Mouse (Mus musculus) embryonic fibroblast, embryonic 13.5 days (primary cell): ENCODE results near the gene Cep152. TPM values are rescaled to one million over a fixed set of nuclear protein-coding genes. Genes with fewer than 3 reads are reported as not detected.

ENCODE experiments used
- H3K27ac ChIP-seq: 2 replicates; pipeline ENCODE4 v1.5.1; 2012; ENCODE audit warnings: low read length, control low read depth, inconsistent platforms; ENCODE audit not compliant: insufficient read depth
- H3K4me1 ChIP-seq: 2 replicates; pipeline ENCODE4 v1.6.1; 2011; ENCODE audit warnings: low read length; ENCODE audit not compliant: control insufficient read depth, insufficient read depth
- H3K4me3 ChIP-seq: 2 replicates; pipeline ENCODE4 v1.5.1; 2011; ENCODE audit warnings: mild to moderate bottlenecking, control low read depth, low read length; ENCODE audit not compliant: insufficient read depth
- CTCF ChIP-seq: IDR thresholded peaks from 2 replicates; pipeline ENCODE4 v1.5.1; 2011; ENCODE audit warnings: mild to moderate bottlenecking, control low read depth, low read length, moderate library complexity, borderline replicate concordance; ENCODE audit not compliant: insufficient read depth
- POLR2A ChIP-seq: IDR thresholded peaks from 2 replicates; pipeline ENCODE4 v1.6.1; 2011; ENCODE audit warnings: low read depth, mild to moderate bottlenecking, control low read depth, low read length, moderate library complexity
- polyA plus RNA-seq: library from polyadenylated mRNA; stranded (reverse); fragments of >200 nt; gene quantifications from 2 replicates; pipeline ENCODE4 v1.2.4, GENCODE M21; 2011; ENCODE audit warnings: low read depth; ENCODE audit not compliant: missing spikeins, insufficient read length

The Cep152 gene
- polyA plus RNA-seq, 1 experiment = 4.3 TPM

- no peak for TF ChIP-seq POLR2A
- no peak for TF ChIP-seq CTCF
- H3K27ac ChIP-seq = no peak overlapping the region
- H3K4me1 ChIP-seq = peaks cover 6% of the 10 kb centered on the region; the same call in 1 of the 2 replicates
- H3K4me3 ChIP-seq = no peak overlapping the region
Observed at GRCm38 (mm10) chr2:125661156-125661555, 36.2 kb upstream of the Cep152 start.

GRCm38 (mm10) chr2:125660537-125661130, 35.7 kb upstream of the Cep152 start:
- Histone ChIP-seq H3K4me3 (no peak overlapping the region), H3K27ac (no peak overlapping the region), H3K4me1 (peaks cover 6% of the 10 kb centered on the region; the same call in 1 of the 2 replicates)
- TF ChIP-seq POLR2A (no peak), CTCF (no peak)

GRCm38 (mm10) chr2:125659823-125660536, 35.1 kb upstream of the Cep152 start:
- Histone ChIP-seq H3K4me3 (no peak overlapping the region), H3K4me1 (peaks cover under 1% of the 10 kb centered on the region; the same call in 1 of the 2 replicates), H3K27ac (no peak overlapping the region)
- no peak for TF ChIP-seq POLR2A
- TF ChIP-seq CTCF = peak; percentile 60; the same call in 1 of the 2 replicates

- H3K27ac ChIP-seq = no peak overlapping the region
- TF ChIP-seq CTCF = no peak
- TF ChIP-seq POLR2A = no peak
- no peak overlapping the region for H3K4me3 ChIP-seq
- no peaks in the 10 kb centered on the region for H3K4me1 ChIP-seq
Observed at GRCm38 (mm10) chr2:125655391-125655790, 30.5 kb upstream of the Cep152 start.

- TF ChIP-seq POLR2A (no peak), CTCF (no peak)
- Histone ChIP-seq H3K4me3 (no peak overlapping the region), H3K4me1 (no peaks in the 10 kb centered on the region), H3K27ac (no peak overlapping the region)
Observed at GRCm38 (mm10) chr2:125653286-125653685, 28.4 kb upstream of the Cep152 start.

GRCm38 (mm10) chr2:125651563-125651962, 26.6 kb upstream of the Cep152 start:
- no peak overlapping the region for H3K27ac ChIP-seq
- H3K4me3 ChIP-seq = no peak overlapping the region
- no peaks in the 10 kb centered on the region for H3K4me1 ChIP-seq
- TF ChIP-seq CTCF (no peak), POLR2A (no peak)

- no peaks in the 10 kb centered on the region for H3K4me1 ChIP-seq
Observed at GRCm38 (mm10) chr2:125650742-125651352, 25.9 kb upstream of the Cep152 start.

GRCm38 (mm10) chr2:125650038-125650437, 25.1 kb upstream of the Cep152 start:
- no peak for TF ChIP-seq POLR2A
- TF ChIP-seq CTCF = no peak
- H3K4me3 ChIP-seq = no peak overlapping the region
- H3K27ac ChIP-seq = no peak overlapping the region
- H3K4me1 ChIP-seq = no peaks in the 10 kb centered on the region

More at GRCm38 (mm10) chr2:125650742-125651352, 25.9 kb upstream of the Cep152 start:
- H3K4me3 ChIP-seq = no peak overlapping the region
- no peak overlapping the region for H3K27ac ChIP-seq
- TF ChIP-seq POLR2A (no peak), CTCF (no peak)

- H3K4me1 ChIP-seq = no peaks in the 10 kb centered on the region
- H3K27ac ChIP-seq = no peak overlapping the region
- TF ChIP-seq CTCF = no peak
- TF ChIP-seq POLR2A = no peak
- no peak overlapping the region for H3K4me3 ChIP-seq
Observed at GRCm38 (mm10) chr2:125644912-125645311, 20.0 kb upstream of the Cep152 start.

GRCm38 (mm10) chr2:125637331-125637730, 12.4 kb upstream of the Cep152 start:
- Histone ChIP-seq H3K27ac (no peak overlapping the region), H3K4me1 (no peaks in the 10 kb centered on the region), H3K4me3 (no peak overlapping the region)
- TF ChIP-seq POLR2A (no peak), CTCF (no peak)
